Mouse (Mus musculus) induced T-regulatory cell, adult 2 months (primary cell): Measurements from ENCODE around the gene Rho.
A peak's percentile ranks its signal among the peaks of the same experiment; 100 is the strongest.

Experiments used
- DNase-seq: peaks from one replicate; pipeline ENCODE4 v3.0.0-alpha.2; 2012; ENCODE audit warnings: low read depth

The Rho gene

DNA sequence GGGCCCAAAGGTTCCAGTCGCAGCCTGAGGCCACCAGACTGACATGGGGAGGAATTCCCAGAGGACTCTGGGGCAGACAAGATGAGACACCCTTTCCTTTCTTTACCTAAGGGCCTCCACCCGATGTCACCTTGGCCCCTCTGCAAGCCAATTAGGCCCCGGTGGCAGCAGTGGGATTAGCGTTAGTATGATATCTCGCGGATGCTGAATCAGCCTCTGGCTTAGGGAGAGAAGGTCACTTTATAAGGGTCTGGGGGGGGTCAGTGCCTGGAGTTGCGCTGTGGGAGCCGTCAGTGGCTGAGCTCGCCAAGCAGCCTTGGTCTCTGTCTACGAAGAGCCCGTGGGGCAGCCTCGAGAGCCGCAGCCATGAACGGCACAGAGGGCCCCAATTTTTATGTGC is at the start of gene Rho:
Gene Rho, plus strand, starts transcription at position 110 of the 400 bp plus-strand sequence.
- DNase-seq: no peak

DNA sequence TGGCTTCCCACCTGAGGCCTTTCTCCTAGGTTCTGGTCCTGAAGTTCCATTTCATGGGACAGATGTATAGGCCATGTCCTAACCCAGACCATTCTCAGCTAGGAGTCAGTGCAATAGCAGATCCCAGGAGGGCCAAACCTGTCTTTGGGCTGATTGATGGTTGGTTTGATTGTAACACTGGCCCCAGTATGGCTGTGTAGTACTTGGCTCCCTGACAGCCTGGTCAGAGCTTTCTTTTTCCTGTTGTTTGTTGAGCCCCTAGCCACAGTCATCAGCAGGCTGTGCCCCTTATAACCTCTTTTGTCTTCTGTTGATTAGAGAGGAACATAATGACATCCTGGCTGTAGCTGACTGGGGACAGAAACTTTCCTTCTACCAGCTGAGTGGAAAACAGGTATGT is 47.5 kb upstream of the Rho start:
- DNase-seq: no peak

DNA sequence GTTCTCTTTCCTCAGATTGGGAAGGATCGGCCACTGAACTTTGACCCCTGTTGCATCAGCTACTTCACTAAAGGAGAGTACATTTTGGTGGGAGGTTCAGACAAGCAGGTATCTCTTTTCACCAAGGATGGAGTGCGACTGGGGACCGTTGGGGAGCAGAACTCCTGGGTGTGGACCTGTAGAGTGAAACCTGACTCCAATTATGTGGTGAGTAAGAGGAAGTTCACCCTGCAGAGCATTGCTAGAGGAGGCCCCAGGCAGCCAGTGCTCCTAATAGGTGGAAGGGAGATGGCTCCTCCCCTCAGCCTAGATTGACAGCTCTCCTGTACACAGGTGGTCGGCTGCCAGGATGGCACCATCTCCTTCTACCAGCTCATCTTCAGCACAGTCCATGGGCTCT is 44.7 kb upstream of the Rho start:
- peak; percentile 14 for DNase-seq

DNA sequence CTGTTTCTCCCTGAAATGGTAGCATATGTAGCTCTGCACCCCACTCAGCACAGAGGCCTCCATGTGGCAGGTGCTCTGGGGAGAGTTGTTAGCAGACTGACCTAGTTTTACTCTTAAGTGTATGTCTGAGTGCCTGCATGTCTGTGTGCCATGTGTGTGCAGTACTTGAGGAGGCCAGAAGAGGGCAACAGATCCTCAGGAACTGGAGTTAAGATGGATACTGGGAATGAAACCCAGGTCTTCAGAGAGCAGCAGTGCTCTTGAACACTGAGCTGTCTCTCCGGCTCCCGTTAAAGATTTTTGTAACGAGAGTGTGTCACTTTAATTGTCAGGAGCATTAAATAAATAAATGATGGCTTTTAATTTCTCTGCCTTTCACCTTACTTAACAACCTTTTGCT is 43.3 kb upstream of the Rho start:
- peak; percentile 62 for DNase-seq

DNA sequence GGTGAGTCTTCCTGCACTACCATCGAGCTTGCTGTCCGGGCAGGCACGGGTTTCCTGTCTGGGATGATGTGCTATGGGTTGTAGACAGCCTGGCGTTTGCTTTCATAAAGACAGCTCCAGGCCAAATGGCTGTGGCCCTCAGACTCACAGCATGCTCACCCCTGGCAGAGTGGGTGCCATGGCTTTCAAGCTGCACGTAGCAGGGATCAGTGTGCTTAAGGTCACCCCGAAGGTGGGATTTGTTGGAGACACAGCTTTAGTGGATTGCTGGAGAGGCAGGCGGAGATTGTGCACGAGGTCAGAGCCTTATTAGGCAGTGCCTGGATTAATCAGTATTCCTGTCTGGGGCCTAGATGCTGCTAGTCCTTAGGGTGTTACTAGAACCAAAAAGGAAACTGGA is 40.9 kb upstream of the Rho start:
- DNase-seq: no peak

DNA sequence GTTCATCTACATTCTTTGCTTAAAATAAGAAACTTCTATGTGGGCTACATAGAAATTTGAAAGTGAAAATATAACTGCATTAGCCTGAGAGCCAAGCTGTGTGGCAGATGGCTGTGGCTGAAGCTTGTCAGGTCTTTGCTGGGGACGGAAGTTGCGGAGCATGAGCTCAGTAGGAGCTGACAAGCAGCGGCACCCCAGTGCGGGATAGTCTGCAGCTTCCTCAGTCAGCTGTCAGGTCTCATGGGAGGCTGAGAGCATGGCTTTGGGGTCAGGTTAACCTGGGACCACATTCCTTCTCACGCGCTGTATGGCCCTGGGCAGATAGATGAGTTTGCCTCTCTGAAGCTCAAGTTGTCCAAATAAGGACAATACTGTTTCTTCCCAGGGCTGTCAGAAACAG is 40.5 kb upstream of the Rho start:
- no peak for DNase-seq

DNA sequence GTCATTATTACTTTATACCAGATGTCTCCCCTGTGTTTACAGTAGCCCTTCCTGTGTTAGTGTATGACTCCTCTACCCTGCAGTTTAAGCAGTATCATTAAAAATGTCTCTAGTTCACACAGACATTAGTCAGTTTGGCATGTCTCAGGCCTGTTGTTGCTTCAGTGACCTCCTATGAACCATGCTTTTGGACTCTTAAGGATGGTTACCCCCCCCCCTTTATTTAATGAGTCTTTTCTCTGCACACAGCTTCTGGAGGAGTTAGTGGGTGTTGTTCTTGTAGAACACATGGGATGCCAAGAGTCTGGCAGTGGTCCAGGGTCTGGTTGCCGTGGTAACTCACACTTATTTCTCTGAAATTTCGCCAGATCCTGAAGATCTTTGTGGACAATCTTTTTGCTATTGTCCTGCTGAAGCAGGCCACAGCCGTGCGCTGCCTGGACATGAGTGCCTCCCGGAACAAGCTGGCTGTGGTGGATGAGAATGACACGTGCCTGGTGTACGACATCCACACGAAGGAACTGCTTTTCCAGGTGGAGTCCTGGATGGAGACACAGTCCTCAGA is 40.0 kb upstream of the Rho start:
- DNase-seq: no peak

DNA sequence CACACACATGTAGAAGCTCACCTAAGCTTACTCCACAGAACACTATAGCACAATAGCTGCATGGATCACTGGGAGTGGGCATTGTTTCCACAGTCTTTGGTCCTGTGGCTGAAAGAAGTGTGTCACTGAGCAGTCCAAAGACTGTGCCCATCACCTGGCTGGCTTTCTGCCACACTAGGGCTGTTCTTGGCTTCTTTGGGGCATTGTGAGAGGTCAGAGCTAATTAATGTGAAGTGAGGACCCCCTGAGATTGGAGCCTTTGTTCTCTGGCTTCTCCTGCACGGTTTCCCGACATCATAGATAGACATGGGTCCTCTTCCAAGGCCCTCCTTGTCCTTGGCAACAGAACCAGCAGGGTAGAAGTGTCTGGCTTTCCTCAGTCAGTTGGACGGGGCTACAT is 39.2 kb upstream of the Rho start:
- DNase-seq: no peak

DNA sequence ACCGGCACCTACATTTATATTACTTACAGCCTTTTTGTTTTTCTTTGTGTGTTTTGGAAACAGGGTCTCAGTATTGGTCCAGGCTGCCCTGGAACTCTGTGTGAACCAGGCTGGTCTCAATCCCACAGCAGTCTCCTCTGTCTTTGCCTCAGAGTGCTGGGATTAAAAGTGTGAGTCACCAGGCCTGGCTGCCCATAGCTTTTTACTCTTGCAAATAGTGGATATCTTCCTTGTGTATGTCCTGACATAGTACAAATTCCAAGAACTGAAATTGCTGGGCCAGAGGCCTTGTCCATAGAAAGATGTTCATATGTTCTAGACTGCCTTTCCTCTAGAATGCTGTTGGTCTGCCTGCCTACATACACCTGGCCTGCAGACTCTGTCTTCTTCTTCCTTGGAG is 35.2 kb upstream of the Rho start:
- no peak for DNase-seq

DNA sequence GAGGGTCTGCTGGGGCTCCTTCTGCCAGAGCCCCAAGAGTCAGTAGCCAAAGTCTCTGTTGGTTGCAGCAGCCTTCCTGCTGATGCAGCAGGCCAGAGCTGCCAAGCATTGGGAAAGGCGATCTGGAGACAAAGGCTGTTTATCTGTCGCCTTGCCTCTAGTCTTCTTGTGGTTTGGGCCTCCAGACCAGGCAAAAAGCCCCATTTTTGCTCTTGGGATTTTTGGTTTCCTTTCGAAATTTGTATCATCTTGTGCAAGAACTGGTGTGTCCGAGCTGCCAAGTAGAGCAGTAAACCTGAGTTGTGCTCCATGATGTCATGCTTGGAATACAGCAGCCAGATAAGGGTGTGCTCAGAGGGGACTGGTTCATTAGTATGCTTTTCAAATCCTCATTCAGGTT is 34.4 kb upstream of the Rho start:
- no peak for DNase-seq

DNA sequence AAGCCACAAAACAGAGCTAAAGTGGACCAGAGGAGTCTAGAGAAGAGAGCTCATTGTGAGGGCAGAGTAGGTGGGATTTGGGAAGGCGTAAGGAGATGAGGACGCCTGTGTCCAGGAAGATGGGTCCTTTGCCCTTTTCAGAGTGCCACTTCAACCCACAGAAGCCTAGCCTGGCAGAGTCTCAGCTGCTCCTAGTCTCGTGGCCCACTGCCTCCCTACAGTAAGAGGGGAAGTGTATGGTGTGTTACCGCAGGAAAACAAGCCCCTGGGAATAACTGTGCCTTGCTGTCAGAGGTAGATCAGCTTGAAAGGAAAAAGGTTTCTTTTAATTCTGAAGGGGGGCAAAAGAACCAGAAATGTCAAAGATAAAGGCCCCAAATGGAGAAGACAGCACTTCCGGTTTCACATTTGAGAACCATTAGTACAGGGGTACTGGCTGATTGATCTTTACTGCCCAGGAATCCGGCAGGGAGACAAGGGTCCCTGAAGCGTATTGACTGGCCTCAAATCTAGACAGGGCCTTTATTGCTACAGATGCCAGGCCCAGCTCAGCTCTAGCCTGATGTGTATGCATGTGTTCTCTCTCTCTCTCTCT is 33.5 kb upstream of the Rho start:
- no peak for DNase-seq

DNA sequence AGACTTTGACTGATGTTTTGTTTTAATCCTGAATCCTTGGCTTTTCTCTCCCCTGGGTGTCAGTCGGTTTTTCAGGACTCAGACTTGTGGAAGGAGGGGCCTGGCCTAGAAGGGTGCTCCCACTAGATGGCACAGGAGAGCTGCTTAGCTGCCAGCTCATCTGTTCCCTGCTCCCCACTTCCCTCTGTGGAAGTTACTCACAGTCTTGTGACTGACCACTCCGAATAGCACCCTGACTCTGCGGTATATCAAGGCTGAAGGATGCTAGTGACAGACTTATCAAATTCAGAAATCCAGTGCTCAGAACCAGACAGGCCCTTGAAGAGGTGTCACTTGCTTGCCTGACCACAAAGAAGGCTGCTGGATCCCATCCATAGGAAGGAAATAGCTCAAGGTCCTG is 30.5 kb upstream of the Rho start:
- peak; percentile 51 for DNase-seq

DNA sequence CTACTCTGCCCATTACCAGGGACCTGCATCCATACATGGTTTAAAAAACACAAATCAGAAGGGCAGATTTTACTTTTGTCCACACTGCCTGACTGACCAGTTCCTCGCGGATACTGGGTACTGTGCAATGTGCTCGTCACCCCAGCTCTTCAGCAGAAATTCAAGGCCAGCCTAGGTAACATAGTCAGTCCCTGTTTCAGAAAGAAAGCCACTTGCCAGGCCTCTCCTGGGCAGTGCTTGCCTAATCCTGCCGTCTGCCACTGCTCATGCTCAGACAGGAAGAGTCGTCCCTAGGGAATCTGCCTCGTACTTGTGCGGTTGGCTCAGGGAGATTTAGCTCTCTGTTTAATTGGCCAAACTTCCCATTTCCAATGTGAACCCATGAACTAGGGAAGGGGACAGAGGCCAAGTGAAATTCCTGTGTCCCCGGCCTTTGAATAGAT is 30.0 kb upstream of the Rho start:
- DNase-seq: no peak

DNA sequence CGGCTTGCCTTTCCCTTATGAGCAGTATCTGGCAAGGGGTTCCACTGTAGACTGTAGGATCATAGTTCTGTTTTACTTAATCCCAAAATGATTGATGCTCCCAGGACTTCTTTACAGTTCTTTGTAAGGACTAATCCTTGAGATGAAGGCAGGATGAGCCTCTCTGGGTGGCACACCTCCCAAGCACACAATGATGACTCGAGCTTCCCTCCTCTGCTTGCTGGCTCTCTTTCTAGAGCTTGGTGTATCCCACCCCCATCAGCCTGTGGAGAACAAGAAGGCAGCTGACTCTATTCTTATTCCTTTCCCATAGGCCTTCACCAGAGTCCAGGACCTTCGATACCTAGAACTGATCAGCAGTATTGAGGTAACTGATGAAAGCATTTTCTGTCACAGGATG is 29.0 kb upstream of the Rho start:
- DNase-seq: no peak

DNA sequence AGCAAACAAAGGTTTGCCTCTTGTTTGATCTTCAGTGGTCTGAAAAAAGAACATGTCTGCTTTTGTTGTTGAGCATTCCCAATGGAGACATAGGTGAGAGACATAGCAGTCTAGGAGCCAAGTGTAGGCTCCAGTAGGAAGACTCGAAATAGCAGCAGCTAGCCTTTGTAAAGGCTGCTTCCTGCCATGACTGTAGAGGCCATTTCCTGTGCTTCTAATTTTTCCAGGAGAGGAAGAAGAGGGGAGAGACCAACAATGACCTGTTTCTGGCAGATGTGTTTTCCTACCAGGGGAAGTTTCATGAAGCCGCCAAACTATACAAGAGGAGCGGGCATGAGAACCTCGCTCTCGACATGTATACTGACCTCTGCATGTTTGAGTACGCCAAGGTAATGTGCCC is 26.0 kb upstream of the Rho start:
- DNase-seq: no peak

DNA sequence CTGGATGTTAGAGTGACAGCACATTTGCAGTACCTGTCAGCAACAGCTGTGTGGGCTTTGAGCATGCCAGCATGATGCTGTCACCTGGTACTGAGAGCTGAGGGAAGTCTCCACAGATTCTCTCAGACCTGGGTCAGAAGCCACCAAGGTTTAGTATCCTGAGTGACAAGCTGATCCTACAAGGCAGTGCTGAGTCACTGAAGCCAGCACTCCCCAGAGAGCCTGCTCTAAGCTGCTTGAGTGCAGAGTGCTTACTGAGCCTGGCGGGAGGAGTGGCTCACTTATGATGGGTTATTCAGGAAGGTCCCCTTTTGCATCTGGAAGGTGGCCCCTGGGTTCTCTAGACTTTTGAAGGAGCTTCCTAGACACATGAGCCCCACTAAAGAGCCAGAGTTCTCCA is 25.1 kb upstream of the Rho start:
- DNase-seq: no peak

DNA sequence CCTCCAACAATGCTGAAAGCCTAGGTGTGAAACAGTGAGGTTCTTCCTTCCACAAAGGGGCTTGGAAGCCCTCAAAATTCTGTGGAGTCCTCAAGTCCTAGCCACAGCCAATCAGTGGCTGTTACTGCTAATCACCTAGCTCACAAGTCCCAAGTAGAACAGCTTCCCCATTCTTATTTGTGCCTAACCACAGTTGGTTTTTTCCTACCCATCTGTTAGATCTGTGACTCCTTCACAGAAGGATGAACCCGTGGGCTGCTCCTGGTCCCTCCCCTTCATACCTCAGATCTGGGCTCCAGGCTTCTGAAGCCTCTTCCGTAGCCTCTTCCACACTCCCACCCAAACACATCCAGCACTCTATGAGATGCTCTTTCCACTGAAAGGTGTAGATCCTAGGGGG is 24.7 kb upstream of the Rho start:
- DNase-seq: no peak

DNA sequence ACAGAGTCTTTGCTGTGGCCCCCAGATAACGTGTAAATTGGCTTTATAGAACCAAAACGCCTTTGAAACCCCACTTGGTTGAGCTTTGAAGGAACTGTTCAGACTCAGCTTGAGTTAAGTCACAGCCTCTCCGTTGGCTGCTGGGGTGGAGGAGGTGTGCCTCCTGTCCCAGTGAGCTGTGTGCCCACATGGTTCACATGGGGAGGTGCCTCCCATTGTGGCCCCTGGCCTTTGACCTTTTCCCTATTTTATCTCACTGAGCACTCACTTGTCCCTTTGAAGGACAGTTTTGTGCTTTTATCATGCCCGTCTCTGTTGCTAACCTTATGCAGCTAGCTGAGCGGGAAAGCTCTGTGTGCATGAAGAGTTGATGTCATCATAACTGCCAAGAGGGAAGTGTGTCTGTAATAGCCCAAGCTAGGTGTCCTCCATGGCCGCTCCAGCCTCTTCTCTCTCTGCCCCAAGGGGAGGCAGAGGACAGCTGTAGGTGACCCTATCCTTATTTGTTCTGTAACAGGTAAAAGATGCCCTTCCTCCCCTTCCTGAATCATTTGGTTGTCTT is 23.0 kb upstream of the Rho start:
- no peak for DNase-seq

DNA sequence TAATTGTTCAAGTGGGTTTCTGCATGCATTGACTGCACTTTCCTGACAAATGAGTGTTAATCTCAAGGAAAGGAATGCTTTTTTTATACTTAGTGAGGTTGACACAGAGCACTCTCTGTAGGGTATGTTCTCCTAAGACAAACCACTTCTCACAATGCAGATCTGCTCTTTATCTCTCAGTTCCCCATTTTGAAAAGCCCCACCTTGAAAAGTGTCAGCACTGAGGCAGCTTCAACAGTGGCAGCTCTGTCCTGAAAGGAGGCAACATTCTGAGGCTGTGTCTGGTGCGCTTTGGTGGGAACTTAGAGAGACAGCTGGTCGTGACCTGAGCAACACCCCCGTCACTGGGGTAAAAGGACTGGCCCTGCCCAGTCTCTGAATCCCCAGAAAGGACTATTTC is 22.5 kb upstream of the Rho start:
- DNase-seq: no peak

DNA sequence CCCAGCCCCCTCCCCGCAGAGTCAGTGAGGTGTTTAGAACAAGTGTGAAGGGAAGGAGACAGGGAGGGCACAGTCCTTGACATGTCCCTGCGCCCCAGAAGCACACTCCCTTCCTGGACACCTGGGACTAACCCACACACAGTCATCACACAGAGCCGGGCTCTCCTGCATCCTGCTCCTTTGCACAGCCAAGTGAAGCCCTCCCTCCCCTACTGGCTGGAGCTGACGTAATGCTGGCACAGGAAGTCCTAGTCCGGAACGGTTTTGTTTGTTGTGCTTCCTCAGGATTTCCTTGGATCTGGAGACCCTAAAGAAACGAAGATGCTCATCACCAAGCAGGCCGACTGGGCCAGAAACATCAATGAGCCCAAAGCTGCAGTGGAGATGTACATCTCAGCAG is 21.6 kb upstream of the Rho start:
- DNase-seq: no peak

DNA sequence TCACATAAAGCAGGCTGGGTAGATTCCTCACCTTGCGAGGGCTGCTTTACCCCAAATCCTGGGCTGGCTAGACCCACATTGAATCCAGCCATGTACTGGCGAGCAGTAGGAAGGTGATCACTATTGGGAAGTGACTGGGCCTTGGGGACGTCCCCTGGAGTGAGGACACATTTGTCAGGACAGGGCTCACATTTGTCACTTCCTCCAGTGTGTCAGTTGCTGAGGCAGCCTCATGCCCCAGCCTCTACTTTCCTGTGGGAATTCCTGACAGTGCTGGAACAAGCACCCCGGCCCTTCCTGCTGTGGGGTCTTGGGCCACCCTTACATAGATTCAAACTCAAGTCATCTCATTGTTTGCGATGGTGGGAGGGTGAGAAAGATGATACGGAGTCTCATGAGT is 19.8 kb upstream of the Rho start:
- DNase-seq: no peak

DNA sequence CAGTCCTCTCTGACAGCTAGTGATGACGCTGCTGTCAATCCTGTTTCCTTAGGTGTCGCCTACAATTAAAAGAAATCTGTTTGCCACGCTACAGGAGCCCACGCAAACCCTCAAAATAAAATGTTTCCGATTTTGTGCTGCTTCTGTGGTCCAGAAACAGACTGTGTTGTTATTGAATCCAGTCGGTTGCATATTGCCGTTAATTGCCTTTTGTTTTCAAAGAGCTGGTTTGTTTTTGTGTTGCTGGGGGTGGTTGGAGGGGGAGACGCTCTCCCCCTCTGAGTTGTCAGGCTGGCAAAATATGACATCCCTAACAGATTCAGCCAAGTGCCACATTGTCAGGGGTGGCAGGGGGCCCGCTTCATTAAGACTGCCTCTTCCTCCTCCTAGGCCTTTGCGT is 18.1 kb upstream of the Rho start:
- DNase-seq: no peak

DNA sequence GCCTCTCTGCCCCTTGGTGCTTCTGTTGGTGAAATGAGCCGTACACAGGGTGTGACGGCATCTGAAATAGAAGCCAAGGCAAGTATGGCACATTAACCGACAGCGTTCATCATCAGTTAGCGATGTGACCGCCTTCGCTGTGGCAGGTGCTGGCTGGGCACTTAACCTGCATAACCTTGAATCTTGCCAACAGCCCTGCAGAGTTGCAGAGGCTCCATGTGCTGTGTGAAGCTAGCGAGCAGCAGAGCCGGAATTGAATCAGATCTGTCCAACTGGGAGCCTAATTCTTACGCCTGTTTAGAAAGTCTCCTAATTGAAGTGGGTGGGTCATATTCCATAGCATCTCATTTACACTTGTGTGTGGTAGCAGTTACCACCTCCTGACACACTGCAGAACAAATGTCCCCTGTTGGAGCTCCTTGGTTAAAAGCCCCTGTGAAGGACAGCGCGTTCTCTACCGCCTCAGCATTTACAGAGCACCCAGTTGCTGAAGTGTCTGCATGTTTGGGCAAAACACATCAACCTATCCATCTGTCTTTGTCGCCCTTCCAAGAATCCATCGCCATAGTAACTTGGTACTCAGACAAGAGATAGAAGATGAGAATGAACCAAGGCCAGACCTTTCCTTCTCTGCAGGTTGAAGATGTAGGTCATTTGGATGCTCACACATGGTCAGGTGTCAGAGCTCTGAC is 16.9 kb upstream of the Rho start:
- DNase-seq: no peak
